Mouse (Mus musculus) intestine, postnatal 0 days (tissue): ENCODE data around the gene Vapa. TPM values are rescaled to one million over a fixed set of nuclear protein-coding genes. Genes with fewer than 3 reads are reported as not detected.

Source experiments
- ATAC-seq: fragments of 200-750 bp; cut with Nextera tagmentation; 2 replicates; pipeline ENCODE4 v1.8.0; 2017; ENCODE audit warnings: mild to moderate bottlenecking, moderate TSS enrichment, moderate library complexity
- H3K27ac ChIP-seq: fragments of 300-500 bp; sonication (generic); 2 replicates; pipeline ENCODE4 v1.5.1; 2014; ENCODE audit warnings: mild to moderate bottlenecking, low read depth, low read length, moderate library complexity
- H3K27me3 ChIP-seq: fragments of 300-500 bp; sonication (generic); replicated peaks from 2 replicates; pipeline ENCODE4 v1.6.1; 2014; ENCODE audit warnings: low read length, mixed read lengths; ENCODE audit not compliant: control insufficient read depth, insufficient read depth
- H3K36me3 ChIP-seq: fragments of 300-500 bp; sonication (generic); 2 replicates; pipeline ENCODE4 v1.6.1; 2014; ENCODE audit warnings: mild to moderate bottlenecking, moderate library complexity; ENCODE audit not compliant: control insufficient read depth, insufficient read depth
- H3K4me1 ChIP-seq: fragments of 300-500 bp; sonication (generic); replicated peaks from 2 replicates; pipeline ENCODE4 v1.6.1; 2014; ENCODE audit warnings: antibody characterized with exemption, low read length, mixed read lengths; ENCODE audit not compliant: control insufficient read depth, insufficient read depth
- H3K4me2 ChIP-seq: fragments of 300-500 bp; sonication (generic); replicated peaks from 2 replicates; pipeline ENCODE4 v1.6.1; 2014; ENCODE audit warnings: low read depth, mild to moderate bottlenecking, moderate library complexity
- H3K4me3 ChIP-seq: fragments of 300-500 bp; sonication (generic); 2 replicates; pipeline ENCODE4 v1.5.1; 2014; ENCODE audit warnings: low read depth, low read length
- H3K9ac ChIP-seq: fragments of 300-500 bp; sonication (generic); 2 replicates; pipeline ENCODE4 v1.6.1; 2014; ENCODE audit warnings: mild to moderate bottlenecking, low read depth, low read length
- H3K9me3 ChIP-seq: fragments of 300-500 bp; sonication (generic); 2 replicates; pipeline ENCODE4 v1.6.1; 2016; ENCODE audit warnings: mixed run types; ENCODE audit not compliant: control insufficient read depth
- CTCF ChIP-seq: sonication (generic); IDR thresholded peaks from 2 replicates; pipeline ENCODE4 v1.5.1; 2016; ENCODE audit warnings: low read depth, mild to moderate bottlenecking, control low read depth, antibody characterized with exemption, moderate library complexity
- WGBS: fragments of 180-500 bp; shearing (Covaris S2); extraction: QIAGEN DNeasy Blood & Tissue Kit; methylation state at CpG from one replicate; pipeline ENCODE4 v1.1.7; 2014; 5-methylcytosine and 5-hydroxymethylcytosine counted together
- polyA plus RNA-seq: library from polyadenylated mRNA; unstranded; fragments of >200 nt; fragmentation: Nextera tagmentation; extraction: Ambion mirVana; gene quantifications from 2 replicates; pipeline ENCODE4 v1.2.1, GENCODE M21; 2015

Vapa gene
- polyA plus RNA-seq, 1 experiment from 2014 or later, result 292 TPM

GRCm38 (mm10) chr17:65655608-65656007, 42.3 kb upstream of the Vapa start:
- H3K4me2 ChIP-seq, result no peak overlapping the region
- no peaks in the 10 kb centered on the region for H3K4me1 ChIP-seq
- no peak for ATAC-seq
- no peaks in the 10 kb centered on the region for H3K9me3 ChIP-seq
- H3K9ac ChIP-seq, result no peak overlapping the region
- no peaks in the 10 kb centered on the region for H3K27me3 ChIP-seq
- TF ChIP-seq CTCF, result no peak
- H3K36me3 ChIP-seq, result no peaks in the 10 kb centered on the region
- H3K27ac ChIP-seq, result no peak overlapping the region
- 75% methylated on average over 4 of the region's 4 CpGs for WGBS
- H3K4me3 ChIP-seq, result no peak overlapping the region

- H3K9ac ChIP-seq, result no peak overlapping the region
- H3K4me2 ChIP-seq, result no peak overlapping the region
- no peak overlapping the region for H3K27ac ChIP-seq
- no peak for ATAC-seq
- H3K27me3 ChIP-seq, result no peaks in the 10 kb centered on the region
- no peak overlapping the region for H3K4me3 ChIP-seq
- no peaks in the 10 kb centered on the region for H3K9me3 ChIP-seq
- WGBS, result 91% methylated on average over 6 of the region's 6 CpGs
- no peak for TF ChIP-seq CTCF
- H3K36me3 ChIP-seq, result no peaks in the 10 kb centered on the region
- H3K4me1 ChIP-seq, result no peaks in the 10 kb centered on the region
Measured at GRCm38 (mm10) chr17:65650598-65650997, 37.2 kb upstream of the Vapa start.

GRCm38 (mm10) chr17:65649175-65649493, 35.8 kb upstream of the Vapa start:
- Histone ChIP-seq H3K4me3 (no peak overlapping the region), H3K27me3 (no peaks in the 10 kb centered on the region), H3K4me1 (no peaks in the 10 kb centered on the region), H3K9me3 (no peaks in the 10 kb centered on the region), H3K9ac (no peak overlapping the region), H3K4me2 (no peak overlapping the region), H3K36me3 (no peaks in the 10 kb centered on the region), H3K27ac (no peak overlapping the region)
- no peak for TF ChIP-seq CTCF
- 94% methylated on average over 2 of the region's 2 CpGs for WGBS
- no peak for ATAC-seq

- Histone ChIP-seq H3K4me1 (no peaks in the 10 kb centered on the region), H3K9me3 (no peaks in the 10 kb centered on the region), H3K4me3 (no peak overlapping the region), H3K36me3 (no peaks in the 10 kb centered on the region), H3K27me3 (no peaks in the 10 kb centered on the region), H3K27ac (no peak overlapping the region), H3K4me2 (no peak overlapping the region), H3K9ac (no peak overlapping the region)
- 81% methylated on average over 9 of the region's 9 CpGs for WGBS
- TF ChIP-seq CTCF, result no peak
- ATAC-seq, result peak; percentile 33; the same call in 1 of the 2 replicates
Measured at GRCm38 (mm10) chr17:65648371-65649174, 35.2 kb upstream of the Vapa start.

- Histone ChIP-seq H3K4me3 (no peak overlapping the region), H3K4me2 (no peak overlapping the region), H3K4me1 (no peaks in the 10 kb centered on the region), H3K27ac (no peak overlapping the region), H3K9me3 (no peaks in the 10 kb centered on the region), H3K9ac (no peak overlapping the region), H3K36me3 (no peaks in the 10 kb centered on the region), H3K27me3 (no peaks in the 10 kb centered on the region)
- 59% methylated on average over 5 of the region's 5 CpGs for WGBS
- TF ChIP-seq CTCF, result no peak
- ATAC-seq, result no peak
Measured at GRCm38 (mm10) chr17:65647961-65648360, 34.6 kb upstream of the Vapa start.

- 61% methylated on average over 6 of the region's 6 CpGs for WGBS
- Histone ChIP-seq H3K4me2 (no peak overlapping the region), H3K4me3 (no peak overlapping the region), H3K27me3 (no peaks in the 10 kb centered on the region), H3K27ac (no peak overlapping the region), H3K9ac (no peak overlapping the region), H3K9me3 (no peaks in the 10 kb centered on the region), H3K36me3 (no peaks in the 10 kb centered on the region), H3K4me1 (no peaks in the 10 kb centered on the region)
- ATAC-seq, result no peak
- TF ChIP-seq CTCF, result no peak
Measured at GRCm38 (mm10) chr17:65647226-65647625, 33.9 kb upstream of the Vapa start.

GRCm38 (mm10) chr17:65643579-65643978, 30.2 kb upstream of the Vapa start:
- no peak overlapping the region for H3K9ac ChIP-seq
- no peak overlapping the region for H3K4me2 ChIP-seq
- H3K27me3 ChIP-seq, result no peaks in the 10 kb centered on the region
- H3K36me3 ChIP-seq, result no peaks in the 10 kb centered on the region
- no peak for TF ChIP-seq CTCF
- H3K27ac ChIP-seq, result no peak overlapping the region
- no peaks in the 10 kb centered on the region for H3K4me1 ChIP-seq
- ATAC-seq, result no peak
- WGBS, result 81% methylated on average over 5 of the region's 5 CpGs
- no peak overlapping the region for H3K4me3 ChIP-seq
- no peaks in the 10 kb centered on the region for H3K9me3 ChIP-seq
